Mouse (Mus musculus): ENCODE measurements around the gene Vcan. TPM values are rescaled to one million over a fixed set of nuclear protein-coding genes. Genes with fewer than 3 reads are reported as not detected.
"Not testable (repeated sequence)": the region's sequence is repeated elsewhere in the genome, so short reads cannot be mapped to it uniquely, and the experiment has no call there.

The Vcan gene
- total and polyA plus RNA-seq, 3 experiments: 7.3 to 9.1 (median 7.8) TPM

GRCm38 (mm10) chr13:89777764-89778163 lies 35.5 kb upstream of the Vcan start:
- intact Hi-C loops (cut with DNase I): loop anchor here (5.0 to 10.0 kb wide), 3 partner anchors 277 to 1110 kb away; no protein-coding TSS in a partner anchor
- TF ChIP-seq EP300 (IDR thresholded peaks at IDR 0.05; ENCODE audit: insufficient read depth, low read depth, low read length) (no peak), POLR2A (IDR thresholded peaks at IDR 0.05; ENCODE audit: insufficient read depth, low read depth, low read length) (no peak), CTCF (IDR thresholded peaks at IDR 0.05) (no peak)
- no peaks in the 10 kb centered on the region for H3K4me1 ChIP-seq (ENCODE audit: control insufficient read depth, insufficient read depth, low read length)
- H3K79me2 ChIP-seq (replicated peaks; ENCODE audit: control insufficient read depth, insufficient read depth, low read length): no peaks in the 10 kb centered on the region
- H3K27ac ChIP-seq: no peak overlapping the region
- no peak overlapping the region for H3K9ac ChIP-seq (ENCODE audit: low read depth, low read length)
- H3K4me3 ChIP-seq: no peak overlapping the region
- WGBS: 70% methylated on average over 1 of the region's 1 CpGs
- DNase-seq: no peak
- no peaks in the 10 kb centered on the region for H3K27me3 ChIP-seq (ENCODE audit: control insufficient read depth, insufficient read depth, low read length)
- H3K36me3 ChIP-seq (ENCODE audit: control insufficient read depth, insufficient read depth, low read length): no peaks in the 10 kb centered on the region

- TF ChIP-seq POLR2A (IDR thresholded peaks at IDR 0.05; ENCODE audit: insufficient read depth, low read depth, low read length) (no peak), EP300 (IDR thresholded peaks at IDR 0.05; ENCODE audit: insufficient read depth, low read depth, low read length) (no peak), CTCF (IDR thresholded peaks at IDR 0.05) (no peak)
Observed at GRCm38 (mm10) chr13:89777146-89777545, 34.8 kb upstream of the Vcan start.

GRCm38 (mm10) chr13:89766551-89766950 lies 24.2 kb upstream of the Vcan start:
- DNase-seq: no peak
- WGBS: 43% methylated on average over 1 of the region's 1 CpGs
- no peaks in the 10 kb centered on the region for H3K27me3 ChIP-seq (ENCODE audit: control insufficient read depth, insufficient read depth, low read length)
- no peak overlapping the region for H3K4me3 ChIP-seq
- intact Hi-C loops (cut with DNase I): no loop called here
- TF ChIP-seq CTCF (IDR thresholded peaks at IDR 0.05) (no peak), EP300 (IDR thresholded peaks at IDR 0.05; ENCODE audit: insufficient read depth, low read depth, low read length) (no peak), POLR2A (IDR thresholded peaks at IDR 0.05; ENCODE audit: insufficient read depth, low read depth, low read length) (no peak)
- H3K4me1 ChIP-seq (ENCODE audit: control insufficient read depth, insufficient read depth, low read length): no peaks in the 10 kb centered on the region
- H3K36me3 ChIP-seq (ENCODE audit: control insufficient read depth, insufficient read depth, low read length): no peaks in the 10 kb centered on the region
- no peaks in the 10 kb centered on the region for H3K79me2 ChIP-seq (replicated peaks; ENCODE audit: control insufficient read depth, insufficient read depth, low read length)
- H3K9ac ChIP-seq (ENCODE audit: low read depth, low read length): no peak overlapping the region
- no peak overlapping the region for H3K27ac ChIP-seq

More at GRCm38 (mm10) chr13:89777146-89777545, 34.8 kb upstream of the Vcan start:
- intact Hi-C loops (cut with DNase I): loop anchor here (5.0 to 10.0 kb wide), 3 partner anchors 278 to 1110 kb away; no protein-coding TSS in a partner anchor
- Histone ChIP-seq H3K4me3 (no peak overlapping the region), H3K79me2 (replicated peaks; ENCODE audit: control insufficient read depth, insufficient read depth, low read length) (no peaks in the 10 kb centered on the region), H3K27me3 (ENCODE audit: control insufficient read depth, insufficient read depth, low read length) (no peaks in the 10 kb centered on the region), H3K4me1 (ENCODE audit: control insufficient read depth, insufficient read depth, low read length) (no peaks in the 10 kb centered on the region), H3K27ac (no peak overlapping the region), H3K36me3 (ENCODE audit: control insufficient read depth, insufficient read depth, low read length) (no peaks in the 10 kb centered on the region), H3K9ac (ENCODE audit: low read depth, low read length) (no peak overlapping the region)
- no peak for DNase-seq
- WGBS: 85% methylated on average over 1 of the region's 1 CpGs

DNA sequence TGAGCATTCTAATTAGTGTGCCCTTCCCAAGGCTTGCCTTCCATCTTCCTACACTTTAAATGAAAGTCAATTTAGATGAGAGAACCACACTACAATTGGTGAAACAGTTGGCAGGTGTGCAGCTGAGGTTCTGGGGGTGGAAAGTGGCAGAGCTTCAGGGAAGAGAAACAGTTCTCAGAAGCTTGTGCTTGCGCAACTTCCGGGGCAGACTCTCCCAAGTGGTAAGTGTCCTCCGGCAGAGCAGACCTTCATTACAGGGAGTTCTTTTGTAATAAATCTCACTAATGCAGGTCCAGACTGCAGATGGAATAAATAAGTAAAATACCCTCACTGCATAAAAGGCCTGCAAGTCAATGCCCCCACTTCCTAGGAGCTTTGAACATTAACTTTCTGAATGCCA lies 23.7 kb upstream of the Vcan start:
- Histone ChIP-seq H3K4me1 (ENCODE audit: control insufficient read depth, insufficient read depth, low read length) (no peaks in the 10 kb centered on the region), H3K27me3 (ENCODE audit: control insufficient read depth, insufficient read depth, low read length) (no peaks in the 10 kb centered on the region), H3K9ac (ENCODE audit: low read depth, low read length) (no peak overlapping the region), H3K27ac (no peak overlapping the region), H3K36me3 (ENCODE audit: control insufficient read depth, insufficient read depth, low read length) (no peaks in the 10 kb centered on the region), H3K4me3 (no peak overlapping the region), H3K79me2 (replicated peaks; ENCODE audit: control insufficient read depth, insufficient read depth, low read length) (no peaks in the 10 kb centered on the region)
- no peak for TF ChIP-seq EP300 (IDR thresholded peaks at IDR 0.05; ENCODE audit: insufficient read depth, low read depth, low read length)
- TF ChIP-seq CTCF (IDR thresholded peaks at IDR 0.05): no peak
- TF ChIP-seq POLR2A (IDR thresholded peaks at IDR 0.05; ENCODE audit: insufficient read depth, low read depth, low read length): no peak
- 92% methylated on average over 3 of the region's 3 CpGs for WGBS
- intact Hi-C loops (cut with DNase I): no loop called here
- no peak for DNase-seq

- no peaks in the 10 kb centered on the region for H3K79me2 ChIP-seq (replicated peaks; ENCODE audit: control insufficient read depth, insufficient read depth, low read length)
- no peak for DNase-seq
- H3K36me3 ChIP-seq (ENCODE audit: control insufficient read depth, insufficient read depth, low read length): no peaks in the 10 kb centered on the region
- intact Hi-C loops (cut with DNase I): no loop called here
- TF ChIP-seq EP300 (IDR thresholded peaks at IDR 0.05; ENCODE audit: insufficient read depth, low read depth, low read length): no peak
- TF ChIP-seq CTCF (IDR thresholded peaks at IDR 0.05): no peak
- no peak for TF ChIP-seq POLR2A (IDR thresholded peaks at IDR 0.05; ENCODE audit: insufficient read depth, low read depth, low read length)
- no peak overlapping the region for H3K27ac ChIP-seq
- 68% methylated on average over 3 of the region's 3 CpGs for WGBS
- no peak overlapping the region for H3K9ac ChIP-seq (ENCODE audit: low read depth, low read length)
- no peaks in the 10 kb centered on the region for H3K27me3 ChIP-seq (ENCODE audit: control insufficient read depth, insufficient read depth, low read length)
- no peak overlapping the region for H3K4me3 ChIP-seq
- no peaks in the 10 kb centered on the region for H3K4me1 ChIP-seq (ENCODE audit: control insufficient read depth, insufficient read depth, low read length)
Observed at GRCm38 (mm10) chr13:89762339-89762738, 20.0 kb upstream of the Vcan start.

GRCm38 (mm10) chr13:89756347-89756746 lies 14.0 kb upstream of the Vcan start:
- Histone ChIP-seq H3K79me2 (replicated peaks; ENCODE audit: control insufficient read depth, insufficient read depth, low read length) (no peaks in the 10 kb centered on the region), H3K27ac (no peak overlapping the region), H3K4me3 (no peak overlapping the region), H3K9ac (ENCODE audit: low read depth, low read length) (no peak overlapping the region), H3K36me3 (ENCODE audit: control insufficient read depth, insufficient read depth, low read length) (no peaks in the 10 kb centered on the region), H3K27me3 (ENCODE audit: control insufficient read depth, insufficient read depth, low read length) (no peaks in the 10 kb centered on the region), H3K4me1 (ENCODE audit: control insufficient read depth, insufficient read depth, low read length) (no peaks in the 10 kb centered on the region)
- TF ChIP-seq CTCF (IDR thresholded peaks at IDR 0.05) (no peak), EP300 (IDR thresholded peaks at IDR 0.05; ENCODE audit: insufficient read depth, low read depth, low read length) (no peak), POLR2A (IDR thresholded peaks at IDR 0.05; ENCODE audit: insufficient read depth, low read depth, low read length) (no peak)
- DNase-seq: no peak
- intact Hi-C loops (cut with DNase I): no loop called here

DNA sequence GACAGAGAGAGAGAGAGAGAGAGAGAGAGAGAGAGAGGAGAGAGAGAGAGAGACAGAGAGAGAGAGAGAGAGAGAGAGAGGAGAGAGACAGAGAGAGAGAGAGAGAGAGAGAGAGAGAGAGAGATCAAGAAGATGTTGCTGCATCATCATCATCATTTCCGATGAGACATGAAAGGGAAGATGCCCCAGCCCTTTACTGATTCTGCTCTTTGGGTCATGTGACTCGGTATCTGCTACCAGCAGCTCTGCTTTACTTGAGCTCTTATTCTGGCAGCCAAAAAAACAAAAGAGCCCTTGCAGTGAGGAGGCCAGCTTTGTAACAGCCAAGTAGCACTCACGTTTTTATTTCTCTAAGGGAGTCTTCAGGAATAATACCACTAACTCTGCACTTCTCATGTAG lies 8.3 kb upstream of the Vcan start:
- H3K79me2 ChIP-seq (replicated peaks; ENCODE audit: control insufficient read depth, insufficient read depth, low read length); H3K27me3 ChIP-seq (ENCODE audit: control insufficient read depth, insufficient read depth, low read length); H3K36me3 ChIP-seq (ENCODE audit: control insufficient read depth, insufficient read depth, low read length); H3K9ac ChIP-seq (ENCODE audit: low read depth, low read length); H3K4me3 ChIP-seq; H3K27ac ChIP-seq; H3K4me1 ChIP-seq (ENCODE audit: control insufficient read depth, insufficient read depth, low read length); DNase-seq; intact Hi-C loops (cut with DNase I): not testable (repeated sequence)
- 34% methylated on average over 3 of the region's 3 CpGs for WGBS
